Mouse (Mus musculus) lung, adult 10 weeks (tissue): ENCODE measurements around the gene Zscan4-ps2. TPM values are rescaled to one million over a fixed set of nuclear protein-coding genes. Genes with fewer than 3 reads are reported as not detected.

Experiments used
- polyA plus RNA-seq: library from polyadenylated mRNA; stranded (reverse); fragments of 350-450 nt; fragmentation: Illumina TruSeq; extraction: RNeasy Lipid Tissue Mini Kit (QIAGEN cat#74804); gene quantifications from one replicate; pipeline ENCODE4 v1.2.3, GENCODE M21; 2014; ENCODE audit warnings: low read depth, low replicate concordance; ENCODE audit not compliant: insufficient read depth

Zscan4-ps2 gene
- polyA plus RNA-seq, result not detected

GRCm38 (mm10) chr7:11514010-11514409 is at the start of gene Zscan4-ps2:
TSS of gene Zscan4-ps2 (plus strand) at chr7:11514310.

Other genes starting within 250 kb of the Zscan4-ps2 start
- not detected for gene Zscan4e, start 203.6 kb upstream of the Zscan4-ps2 start, polyA plus RNA-seq
- gene Zscan4f, start 116.4 kb upstream of the Zscan4-ps2 start, polyA plus RNA-seq, result not detected
- not detected for gene Zscan4-ps3, start 95.0 kb downstream of the Zscan4-ps2 start, polyA plus RNA-seq
- gene Vmn1r72, start 165.8 kb downstream of the Zscan4-ps2 start, polyA plus RNA-seq, result not detected
- not detected for gene Vmn1r73, start 216.0 kb downstream of the Zscan4-ps2 start, polyA plus RNA-seq